Mouse (Mus musculus) hindbrain, embryonic 12.5 days (tissue): ENCODE measurements around the gene Hmcn1. TPM values are rescaled to one million over a fixed set of nuclear protein-coding genes. Genes with fewer than 3 reads are reported as not detected.

ENCODE experiments used
- ATAC-seq: fragments of 200-750 bp; cut with Nextera tagmentation; 2 replicates; pipeline ENCODE4 v1.8.0; 2017; ENCODE audit warnings: moderate TSS enrichment; ENCODE audit not compliant: low FRiP score
- H3K27ac ChIP-seq: fragments of 300-500 bp; sonication (generic); 2 replicates; pipeline ENCODE4 v1.5.1; 2016; ENCODE audit warnings: mild to moderate bottlenecking
- H3K27me3 ChIP-seq: fragments of 300-500 bp; sonication (generic); 2 replicates; pipeline ENCODE4 v1.6.1; 2016; ENCODE audit warnings: mild to moderate bottlenecking
- H3K36me3 ChIP-seq: fragments of 300-500 bp; sonication (generic); 2 replicates; pipeline ENCODE4 v1.6.1; 2016; ENCODE audit warnings: mild to moderate bottlenecking
- H3K4me1 ChIP-seq: fragments of 300-500 bp; sonication (generic); 2 replicates; pipeline ENCODE4 v1.6.1; 2016
- H3K4me2 ChIP-seq: fragments of 300-500 bp; sonication (generic); replicated peaks from 2 replicates; pipeline ENCODE4 v1.6.1; 2016; ENCODE audit warnings: mild to moderate bottlenecking
- H3K4me3 ChIP-seq: fragments of 300-500 bp; sonication (generic); 2 replicates; pipeline ENCODE4 v1.5.1; 2016; ENCODE audit warnings: mild to moderate bottlenecking
- H3K9ac ChIP-seq: fragments of 300-500 bp; sonication (generic); 2 replicates; pipeline ENCODE4 v1.6.1; 2016; ENCODE audit warnings: mild to moderate bottlenecking, moderate library complexity
- H3K9me3 ChIP-seq: fragments of 300-500 bp; sonication (generic); replicated peaks from 2 replicates; pipeline ENCODE4 v1.6.1; 2016; ENCODE audit warnings: mild to moderate bottlenecking
- WGBS: fragments of 180-500 bp; shearing (Covaris S2); methylation state at CpG from one replicate; pipeline ENCODE4 v1.1.7; 2016; 5-methylcytosine and 5-hydroxymethylcytosine counted together
- polyA plus RNA-seq: library from polyadenylated mRNA; unstranded; fragments of >200 nt; fragmentation: Nextera tagmentation; extraction: Ambion mirVana; gene quantifications from 2 replicates; pipeline ENCODE4 v1.2.1, GENCODE M21; 2016

The Hmcn1 gene
- polyA plus RNA-seq, 1 experiment from 2014 or later: 14.0 TPM

DNA sequence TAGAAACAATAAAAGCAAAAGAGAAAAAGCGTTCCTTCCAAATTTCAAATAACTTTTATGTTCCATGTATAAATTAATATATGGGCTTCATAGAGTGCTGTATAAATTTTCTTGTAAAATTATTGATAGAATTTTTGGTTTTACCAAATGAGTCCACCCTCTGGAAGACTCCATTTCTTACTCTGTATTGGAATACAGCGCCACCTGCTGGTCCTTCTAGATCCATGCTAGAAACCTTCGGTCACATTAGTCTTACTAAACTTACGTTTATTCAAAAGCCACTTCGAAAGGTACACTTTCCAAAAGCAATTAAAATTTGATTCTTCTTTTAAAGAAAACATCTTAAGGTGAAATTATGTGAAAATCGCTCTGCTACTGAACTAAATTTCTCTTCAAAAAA lies 73.0 kb downstream of the Hmcn1 start:
- no peak overlapping the region for H3K27ac ChIP-seq
- H3K9ac ChIP-seq: no peak overlapping the region
- no peaks in the 10 kb centered on the region for H3K4me1 ChIP-seq
- H3K4me3 ChIP-seq: no peak overlapping the region
- H3K36me3 ChIP-seq: no peaks in the 10 kb centered on the region
- WGBS: 52% methylated on average over 6 of the region's 6 CpGs
- no peak for ATAC-seq
- no peaks in the 10 kb centered on the region for H3K27me3 ChIP-seq
- no peaks in the 10 kb centered on the region for H3K9me3 ChIP-seq
- H3K4me2 ChIP-seq: no peak overlapping the region

DNA sequence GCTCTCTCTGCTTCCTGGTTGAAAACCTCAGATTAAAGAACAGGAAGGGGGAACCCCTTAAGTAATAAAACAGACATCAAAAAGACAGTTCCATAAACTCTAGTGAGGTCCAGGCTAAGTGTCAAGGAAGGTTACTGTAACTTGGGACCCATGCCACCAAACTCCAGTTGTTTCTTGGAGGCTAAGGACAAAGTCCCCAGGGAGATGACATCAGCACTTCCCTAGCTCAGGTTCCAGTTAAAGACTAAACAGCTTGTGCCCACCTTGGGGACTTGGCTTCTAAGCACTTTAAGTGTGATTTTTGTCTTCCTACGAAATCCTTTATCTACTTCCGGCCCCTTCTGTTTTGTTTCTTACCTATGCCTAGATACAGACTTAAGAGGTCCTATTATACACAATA lies 78.3 kb downstream of the Hmcn1 start:
- H3K4me3 ChIP-seq: no peak overlapping the region
- 72% methylated on average over 2 of the region's 2 CpGs for WGBS
- H3K9ac ChIP-seq: no peak overlapping the region
- no peak for ATAC-seq
- H3K27ac ChIP-seq: no peak overlapping the region
- no peaks in the 10 kb centered on the region for H3K27me3 ChIP-seq
- H3K36me3 ChIP-seq: no peaks in the 10 kb centered on the region
- 0 out of 2 replicates have a peak, but pooled peaks cover 3% of the 10 kb centered on the region for H3K4me1 ChIP-seq
- no peak overlapping the region for H3K4me2 ChIP-seq
- H3K9me3 ChIP-seq: no peaks in the 10 kb centered on the region

- WGBS: 83% methylated on average over 5 of the region's 5 CpGs
- Histone ChIP-seq H3K4me1 (0 out of 2 replicates have a peak, but pooled peaks cover 3% of the 10 kb centered on the region), H3K36me3 (no peaks in the 10 kb centered on the region), H3K9me3 (no peaks in the 10 kb centered on the region), H3K27me3 (no peaks in the 10 kb centered on the region), H3K4me3 (no peak overlapping the region), H3K27ac (no peak overlapping the region), H3K4me2 (no peak overlapping the region), H3K9ac (no peak overlapping the region)
- ATAC-seq: no peak
These were observed 79.6 kb downstream of the Hmcn1 start for GRCm38 (mm10) chr1:150913586-150914136.

DNA sequence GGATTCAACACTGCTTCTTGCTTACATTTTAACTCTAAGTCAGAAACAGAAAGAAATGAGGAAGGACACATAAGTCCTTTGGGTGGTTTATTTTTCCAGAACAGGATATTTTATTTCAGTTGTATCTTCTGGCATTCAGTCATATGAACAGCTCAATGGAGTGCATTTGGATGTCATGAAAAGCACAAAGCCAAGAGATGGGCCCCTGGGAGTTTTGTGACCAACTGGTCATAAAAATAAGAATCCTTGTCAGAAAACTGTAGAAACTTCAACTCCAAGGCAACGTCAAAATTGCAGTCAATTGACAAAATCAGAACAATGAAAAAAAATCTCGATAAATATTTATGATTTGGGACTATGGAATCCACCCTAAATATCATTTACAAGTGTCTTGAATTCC lies 83.6 kb downstream of the Hmcn1 start:
- Histone ChIP-seq H3K4me2 (no peak overlapping the region), H3K36me3 (no peaks in the 10 kb centered on the region), H3K27ac (no peak overlapping the region), H3K4me3 (no peak overlapping the region), H3K27me3 (no peaks in the 10 kb centered on the region), H3K9me3 (no peaks in the 10 kb centered on the region), H3K9ac (no peak overlapping the region), H3K4me1 (no peaks in the 10 kb centered on the region)
- no peak for ATAC-seq
- WGBS: 88% methylated on average over 2 of the region's 2 CpGs

GRCm38 (mm10) chr1:150893677-150894188 lies 99.5 kb downstream of the Hmcn1 start:
- no peaks in the 10 kb centered on the region for H3K4me1 ChIP-seq
- no peaks in the 10 kb centered on the region for H3K36me3 ChIP-seq
- WGBS: 87% methylated on average over 5 of the region's 5 CpGs
- no peak overlapping the region for H3K9ac ChIP-seq
- no peaks in the 10 kb centered on the region for H3K27me3 ChIP-seq
- H3K4me3 ChIP-seq: no peak overlapping the region
- no peak overlapping the region for H3K4me2 ChIP-seq
- no peak overlapping the region for H3K27ac ChIP-seq
- no peaks in the 10 kb centered on the region for H3K9me3 ChIP-seq
- ATAC-seq: no peak

DNA sequence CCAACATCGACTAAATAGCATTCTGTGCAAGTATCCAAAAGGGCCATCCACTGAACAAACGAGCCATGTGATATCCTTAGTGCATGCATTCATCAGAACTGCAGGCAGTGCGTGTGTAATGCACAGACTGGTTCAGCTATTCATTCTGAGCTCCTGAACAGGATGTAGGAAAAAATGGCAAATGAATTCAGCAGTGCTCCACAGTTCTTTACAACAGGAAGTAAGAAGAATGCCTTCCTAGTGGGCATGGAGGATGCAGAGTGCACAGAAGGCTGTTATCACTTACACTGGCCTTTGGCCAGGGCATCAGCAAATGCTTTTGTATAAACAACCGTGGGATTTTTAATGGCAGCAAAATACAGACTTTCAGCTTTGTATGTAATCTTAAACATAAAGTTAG lies 103.2 kb downstream of the Hmcn1 start:
- Histone ChIP-seq H3K36me3 (no peaks in the 10 kb centered on the region), H3K4me1 (no peaks in the 10 kb centered on the region), H3K27ac (no peak overlapping the region), H3K4me2 (no peak overlapping the region), H3K9ac (no peak overlapping the region), H3K9me3 (no peaks in the 10 kb centered on the region), H3K27me3 (no peaks in the 10 kb centered on the region), H3K4me3 (no peak overlapping the region)
- WGBS: 78% methylated on average over 4 of the region's 4 CpGs
- no peak for ATAC-seq

- WGBS: 82% methylated on average over 1 of the region's 1 CpGs
- ATAC-seq: no peak
- no peaks in the 10 kb centered on the region for H3K36me3 ChIP-seq
These were observed 107.0 kb downstream of the Hmcn1 start for GRCm38 (mm10) chr1:150886267-150886666.

DNA sequence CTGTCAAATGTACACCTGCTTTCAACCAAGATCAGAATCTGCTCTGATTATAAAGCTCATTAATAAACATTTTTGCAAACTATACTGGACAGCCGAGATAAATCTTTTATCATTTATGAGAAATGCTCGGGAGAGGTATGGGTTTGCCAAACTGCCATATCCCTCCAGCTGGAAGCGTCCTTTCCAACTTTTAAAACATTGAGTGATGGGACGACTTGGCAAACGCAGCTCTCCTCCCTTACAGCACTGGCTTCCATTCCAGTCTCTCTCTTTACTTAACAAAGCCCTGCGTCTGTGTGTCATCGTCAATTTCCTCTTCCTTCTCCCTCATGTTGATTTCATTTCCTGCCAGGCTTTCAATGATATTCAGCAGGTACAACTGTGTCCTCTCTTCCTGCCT lies 114.8 kb downstream of the Hmcn1 start:
- Histone ChIP-seq H3K9me3 (no peaks in the 10 kb centered on the region), H3K27ac (no peak overlapping the region), H3K4me2 (no peak overlapping the region), H3K4me1 (no peaks in the 10 kb centered on the region), H3K27me3 (no peaks in the 10 kb centered on the region), H3K9ac (no peak overlapping the region), H3K4me3 (no peak overlapping the region), H3K36me3 (no peaks in the 10 kb centered on the region)
- ATAC-seq: no peak
- WGBS: 70% methylated on average over 7 of the region's 7 CpGs

More at GRCm38 (mm10) chr1:150886267-150886666, 107.0 kb downstream of the Hmcn1 start:
- no peaks in the 10 kb centered on the region for H3K4me1 ChIP-seq
- H3K27me3 ChIP-seq: no peaks in the 10 kb centered on the region
- no peak overlapping the region for H3K27ac ChIP-seq
- H3K9me3 ChIP-seq: no peaks in the 10 kb centered on the region
- no peak overlapping the region for H3K4me3 ChIP-seq
- no peak overlapping the region for H3K4me2 ChIP-seq
- H3K9ac ChIP-seq: no peak overlapping the region

DNA sequence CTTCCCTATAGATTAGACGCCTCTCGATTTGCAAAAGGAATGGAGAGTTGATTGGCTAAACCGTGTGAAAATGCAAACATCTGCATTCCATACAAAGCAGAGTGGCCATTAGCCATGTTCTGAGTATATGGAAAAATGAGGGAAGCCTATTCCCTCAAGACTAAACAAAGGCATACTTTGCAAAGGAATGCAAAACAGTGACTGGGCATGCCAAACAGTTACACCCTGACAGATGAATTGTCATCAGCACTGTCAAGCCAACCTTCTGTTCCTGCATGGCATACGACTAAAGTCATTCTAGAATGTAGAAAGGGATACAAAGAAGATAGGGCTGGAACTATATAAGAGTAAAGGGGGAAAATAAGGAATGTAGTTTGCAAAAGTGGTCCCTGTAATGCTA lies 115.3 kb downstream of the Hmcn1 start:
- no peaks in the 10 kb centered on the region for H3K36me3 ChIP-seq
- no peak overlapping the region for H3K4me3 ChIP-seq
- WGBS: 59% methylated on average over 4 of the region's 4 CpGs
- H3K9ac ChIP-seq: no peak overlapping the region
- H3K4me1 ChIP-seq: no peaks in the 10 kb centered on the region
- H3K27ac ChIP-seq: no peak overlapping the region
- ATAC-seq: no peak
- H3K4me2 ChIP-seq: no peak overlapping the region
- H3K9me3 ChIP-seq: no peaks in the 10 kb centered on the region
- H3K27me3 ChIP-seq: no peaks in the 10 kb centered on the region

GRCm38 (mm10) chr1:150874025-150874424 lies 119.2 kb downstream of the Hmcn1 start:
- Histone ChIP-seq H3K36me3 (no peaks in the 10 kb centered on the region), H3K4me1 (no peaks in the 10 kb centered on the region), H3K9me3 (no peaks in the 10 kb centered on the region), H3K27ac (no peak overlapping the region), H3K9ac (no peak overlapping the region), H3K4me3 (no peak overlapping the region), H3K27me3 (no peaks in the 10 kb centered on the region), H3K4me2 (no peak overlapping the region)
- no peak for ATAC-seq
- 78% methylated on average over 5 of the region's 5 CpGs for WGBS

GRCm38 (mm10) chr1:150873231-150873630 lies 120.0 kb downstream of the Hmcn1 start:
- no peaks in the 10 kb centered on the region for H3K27me3 ChIP-seq
- no peak overlapping the region for H3K4me3 ChIP-seq
- H3K4me1 ChIP-seq: no peaks in the 10 kb centered on the region
- no peak overlapping the region for H3K9ac ChIP-seq
- H3K9me3 ChIP-seq: no peaks in the 10 kb centered on the region
- H3K36me3 ChIP-seq: no peaks in the 10 kb centered on the region
- no peak for ATAC-seq
- WGBS: 75% methylated on average over 6 of the region's 6 CpGs
- no peak overlapping the region for H3K27ac ChIP-seq
- H3K4me2 ChIP-seq: no peak overlapping the region

GRCm38 (mm10) chr1:150872105-150872504 lies 121.1 kb downstream of the Hmcn1 start:
- Histone ChIP-seq H3K27ac (no peak overlapping the region), H3K4me3 (no peak overlapping the region), H3K36me3 (no peaks in the 10 kb centered on the region), H3K4me1 (no peaks in the 10 kb centered on the region), H3K27me3 (no peaks in the 10 kb centered on the region), H3K4me2 (no peak overlapping the region), H3K9ac (no peak overlapping the region), H3K9me3 (no peaks in the 10 kb centered on the region)
- WGBS: 93% methylated on average over 3 of the region's 3 CpGs
- ATAC-seq: no peak

DNA sequence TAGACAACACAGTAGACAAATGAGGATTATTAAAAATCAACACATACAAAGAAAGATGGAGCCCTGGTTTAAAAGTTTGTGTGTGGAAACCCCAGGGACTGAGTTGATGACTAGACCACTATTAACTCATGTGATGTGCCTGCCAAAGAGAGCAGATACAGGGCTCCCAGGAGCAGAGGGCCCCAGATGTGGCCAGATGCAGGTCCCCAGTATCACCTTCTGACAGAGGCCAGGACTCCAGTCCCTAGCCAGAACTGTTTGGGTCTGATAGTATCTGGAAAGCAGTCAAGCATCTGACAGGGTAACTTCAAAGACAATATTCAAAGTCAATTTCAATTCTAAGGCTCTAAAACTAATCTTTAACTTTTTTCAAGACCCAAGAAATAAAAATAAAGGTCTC lies 124.0 kb downstream of the Hmcn1 start:
- H3K9me3 ChIP-seq: no peaks in the 10 kb centered on the region

More for the DNA sequence above, 124.0 kb downstream of the Hmcn1 start:
- Histone ChIP-seq H3K27me3 (no peaks in the 10 kb centered on the region), H3K9ac (no peak overlapping the region), H3K4me1 (no peaks in the 10 kb centered on the region), H3K4me3 (no peak overlapping the region), H3K27ac (no peak overlapping the region), H3K4me2 (no peak overlapping the region), H3K36me3 (no peaks in the 10 kb centered on the region)
- no peak for ATAC-seq
